Mouse (Mus musculus) MEL (cell line): ENCODE measurements around the gene Rapgef4.

Source experiments
- CTCF ChIP-seq, 3 experiments: IDR thresholded peaks in 2 of 3; conservative IDR thresholded peaks in 1 of 3; 2 replicates each; pipeline ENCODE4 v1.5.1; 2011 to 2012; ENCODE audit warnings: low read length in 3 of 3, low read depth in 2 of 3, mild to moderate bottlenecking in 2 of 3, improper control_type of control experiment in 1 of 3, inconsistent platforms in 1 of 3, mixed read lengths in 1 of 3, moderate library complexity in 1 of 3; ENCODE audit not compliant: control insufficient read depth in 1 of 3, insufficient read depth in 1 of 3, poor library complexity in 1 of 3, severe bottlenecking in 1 of 3
- ETS1 ChIP-seq: IDR thresholded peaks from 2 replicates; pipeline ENCODE4 v1.6.1; 2012; ENCODE audit warnings: low read depth, mild to moderate bottlenecking, inconsistent platforms, low read length, improper control_type of control experiment, moderate library complexity
- GATA1 ChIP-seq: IDR thresholded peaks from 2 replicates; pipeline ENCODE4 v1.6.1; 2011; ENCODE audit warnings: low read depth, low read length, improper control_type of control experiment
- JUND ChIP-seq: IDR thresholded peaks from 2 replicates; pipeline ENCODE4 v1.6.1; 2011; ENCODE audit warnings: low read depth, mild to moderate bottlenecking, improper control_type of control experiment, low read length
- MAFK ChIP-seq: IDR thresholded peaks from 2 replicates; pipeline ENCODE4 v1.6.1; 2011; ENCODE audit warnings: low read depth, mild to moderate bottlenecking, low read length, improper control_type of control experiment, borderline replicate concordance
- MYB ChIP-seq: IDR thresholded peaks from 2 replicates; pipeline ENCODE4 v1.6.1; 2011; ENCODE audit warnings: mild to moderate bottlenecking, low read depth, low read length, improper control_type of control experiment
- POLR2A ChIP-seq, 2 experiments: IDR thresholded peaks; 2 replicates each; pipeline ENCODE4 v1.6.1; 2011 to 2012; ENCODE audit warnings: low read length in 2 of 2, mild to moderate bottlenecking in 2 of 2, control low read depth in 1 of 2, improper control_type of control experiment in 1 of 2, low read depth in 1 of 2, moderate library complexity in 1 of 2; ENCODE audit not compliant: control insufficient read depth in 1 of 2, insufficient read depth in 1 of 2, poor library complexity in 1 of 2
- SMC3 ChIP-seq: IDR thresholded peaks from 2 replicates; pipeline ENCODE4 v1.6.1; 2011; ENCODE audit warnings: low read depth, low read length, improper control_type of control experiment
- UBTF ChIP-seq: IDR thresholded peaks from 2 replicates; pipeline ENCODE4 v1.6.1; 2012; ENCODE audit warnings: low read depth, mild to moderate bottlenecking, inconsistent platforms, low read length, improper control_type of control experiment, moderate library complexity, borderline replicate concordance; ENCODE audit not compliant: insufficient read depth
- USF1 ChIP-seq: IDR thresholded peaks from 2 replicates; pipeline ENCODE4 v1.6.1; 2014; ENCODE audit warnings: low read depth, mild to moderate bottlenecking, inconsistent platforms, low read length, improper control_type of control experiment, moderate library complexity
- ZNF384 ChIP-seq: IDR thresholded peaks from 2 replicates; pipeline ENCODE4 v1.6.1; 2012; ENCODE audit warnings: low read depth, mild to moderate bottlenecking, inconsistent platforms, low read length, improper control_type of control experiment

DNA sequence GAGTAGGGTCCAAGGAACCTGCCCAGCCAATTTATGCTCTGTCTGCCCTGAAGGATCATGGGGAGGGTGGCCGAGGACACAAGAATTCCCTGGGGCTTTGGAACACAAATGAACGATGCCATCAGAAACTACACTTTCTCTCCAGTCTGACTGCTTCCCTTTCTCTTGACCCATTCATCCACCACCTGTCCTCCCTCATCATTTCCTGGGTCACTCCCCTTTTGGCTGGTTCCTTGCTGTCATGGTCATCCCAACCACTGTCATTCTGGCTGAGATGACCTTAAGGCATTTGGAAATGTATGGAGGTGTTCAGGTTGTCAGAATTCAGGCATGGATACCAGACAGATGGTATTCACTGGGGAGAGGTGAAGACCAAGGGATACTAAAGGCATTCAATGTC, 200.4 kb downstream of the Rapgef4 start:
- TF ChIP-seq ETS1 (no peak), JUND (no peak), CTCF (IDR thresholded peaks at IDR 0.05 in 2 of 3, conservative IDR thresholded peaks at IDR 0.05 in 1 of 3; ENCODE audit: control insufficient read depth in 1 of 3, insufficient read depth in 1 of 3, low read depth in 2 of 3, low read length in 3 of 3, poor library complexity in 1 of 3, severe bottlenecking in 1 of 3) (no peak), MYB (no peak), MAFK (no peak), POLR2A (IDR thresholded peaks at IDR 0.05; ENCODE audit: control insufficient read depth in 1 of 2, insufficient read depth in 1 of 2, low read depth in 1 of 2, low read length in 2 of 2, poor library complexity in 1 of 2) (no peak), SMC3 (no peak), GATA1 (no peak), USF1 (no peak), UBTF (no peak), ZNF384 (no peak)
